Mouse (Mus musculus) CD4-positive naive resting alpha-beta T cell, adult 57 days (primary cell): ENCODE data around the gene Crocc. TPM values are rescaled to one million over a fixed set of nuclear protein-coding genes. Genes with fewer than 3 reads are reported as not detected.

Source experiments
- total RNA-seq: library from RNA; stranded (reverse); gene quantifications from one replicate; pipeline ENCODE4 v1.2.4, GENCODE M21; 2023

Gene Crocc
- total RNA-seq, result 11.7 TPM

DNA sequence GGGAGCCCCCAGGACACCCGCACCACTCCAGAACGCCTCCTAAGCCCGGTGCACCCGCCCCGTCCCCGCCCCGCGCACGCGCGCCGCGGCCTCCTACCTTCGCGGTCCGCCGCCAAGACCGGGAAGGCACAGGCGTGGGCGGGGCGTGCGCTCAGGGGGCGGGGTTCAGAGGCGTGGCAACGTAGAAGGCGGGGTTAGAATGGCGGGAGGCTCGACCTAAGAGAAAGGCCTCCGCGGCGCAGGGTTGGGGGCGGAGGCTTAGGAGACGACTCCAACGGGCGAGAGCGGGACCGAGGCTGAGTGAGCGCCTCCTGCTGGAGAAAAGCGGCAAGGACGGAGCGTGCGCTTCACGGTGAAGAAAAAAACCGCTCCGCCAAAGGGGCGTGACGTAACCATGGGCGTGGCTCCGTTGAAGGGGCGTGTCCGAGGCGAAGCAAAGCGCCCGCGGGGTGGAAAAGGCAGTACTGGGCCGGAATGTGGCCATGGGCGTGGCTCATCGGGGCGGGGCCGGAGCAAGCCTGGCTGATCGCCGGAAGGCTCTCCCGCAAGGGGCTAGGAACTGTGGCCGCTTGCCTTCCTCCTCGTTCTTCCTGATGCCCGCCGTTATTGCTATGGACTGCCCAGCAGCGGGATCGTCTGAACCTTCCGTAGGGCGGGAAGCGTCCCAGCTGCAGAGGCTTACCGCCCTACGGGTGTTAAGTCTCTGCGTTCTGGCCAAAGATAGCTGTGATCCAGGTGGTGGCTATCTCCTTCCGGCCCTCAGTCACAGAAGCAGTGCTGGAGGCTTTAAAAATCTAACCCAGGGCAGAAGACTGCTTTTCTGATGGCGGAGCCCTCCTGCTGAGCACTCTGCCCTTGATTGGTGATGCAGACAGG is at the start of gene Crocc:
TSS of gene Crocc (minus strand) at position 125 of the 876 bp plus-strand sequence.

DNA sequence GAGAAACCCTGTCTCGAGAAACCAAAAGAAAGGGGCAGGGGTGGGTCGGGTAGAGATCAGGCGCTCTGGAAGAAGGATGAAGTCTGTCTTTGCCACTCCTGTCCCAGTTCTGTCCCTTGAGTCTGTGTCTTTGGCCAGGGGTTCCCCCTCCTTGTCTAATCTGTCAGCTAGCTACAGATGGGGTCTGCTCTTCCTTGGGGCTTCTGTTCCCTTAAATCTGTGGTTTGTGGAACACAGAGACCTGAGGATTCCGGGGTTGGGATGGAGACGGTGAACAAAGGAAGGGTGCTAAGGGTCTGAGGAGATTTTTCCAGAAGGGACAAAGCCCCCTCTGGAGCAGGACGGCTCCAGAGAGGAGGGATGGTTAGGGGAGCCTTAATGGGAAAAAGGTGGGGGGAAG is 27.7 kb upstream of the Crocc start, which contains the start of gene Spata21:
TSS of gene Spata21 (plus strand) at position 301 of the 400 bp plus-strand sequence.

DNA sequence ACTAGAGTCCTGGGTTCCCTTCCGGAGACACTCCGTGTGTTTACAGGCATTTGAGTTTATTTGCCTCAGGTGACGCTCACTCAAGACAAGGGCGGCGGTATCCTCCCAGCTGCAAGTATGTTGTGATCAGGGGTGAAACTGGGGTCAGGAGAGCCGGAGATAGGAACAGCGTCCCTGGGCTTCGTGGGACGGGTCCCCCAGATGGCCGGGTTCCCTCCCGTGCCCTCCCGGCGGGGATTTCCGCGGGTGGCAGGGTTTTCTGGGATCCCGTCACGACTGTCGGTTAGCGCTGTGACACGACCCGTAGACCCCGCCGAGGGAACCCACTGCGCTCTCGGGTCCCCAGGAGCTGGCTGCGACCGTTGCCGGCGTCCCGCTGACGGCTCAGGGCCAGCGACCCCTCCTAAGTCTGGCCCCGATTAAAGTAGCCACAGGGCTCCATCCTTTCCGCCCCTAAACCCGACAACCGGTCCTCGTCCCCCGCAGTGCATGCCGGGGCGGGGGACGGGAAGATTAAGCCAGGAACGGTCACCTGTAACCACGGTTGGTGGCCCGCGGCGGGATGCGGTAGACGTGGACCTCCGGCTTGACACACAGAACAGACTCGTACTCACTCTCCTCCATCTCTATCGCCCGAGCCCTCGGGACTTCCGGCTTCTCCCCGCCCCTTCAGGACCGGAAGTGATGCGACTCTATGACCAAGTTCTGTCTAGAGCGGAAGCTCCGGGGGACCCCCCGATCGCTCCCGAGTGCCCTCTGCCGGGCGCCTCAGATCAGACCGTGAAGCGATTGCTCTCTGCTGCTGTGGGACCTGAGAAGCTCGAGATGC is 17.5 kb upstream of the Crocc start, which contains the start of gene Necap2:
TSS of gene Necap2 (minus strand) at position 677 of the 829 bp plus-strand sequence.

DNA sequence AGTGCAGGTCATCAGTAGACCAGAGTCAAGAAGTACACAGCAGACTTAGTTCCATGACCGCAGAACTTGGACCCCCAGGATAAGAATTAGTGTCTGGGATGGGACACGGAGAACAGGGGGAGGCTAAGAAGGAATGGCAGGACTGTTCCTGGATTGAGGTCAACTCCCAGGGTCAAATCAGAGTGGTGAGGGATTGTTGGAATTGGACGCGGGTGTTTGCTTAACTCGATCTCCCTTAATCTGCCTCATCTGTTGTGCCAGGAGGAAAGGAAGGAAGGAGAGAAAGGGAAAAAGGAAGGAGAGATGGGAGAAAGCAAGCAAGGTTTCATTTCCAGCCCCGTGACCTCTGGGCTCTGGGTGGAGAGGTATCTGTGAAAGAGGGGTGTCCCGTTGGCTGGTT is 50.2 kb downstream of the Crocc start, which contains the start of gene Mfap2:
TSS of gene Mfap2 (plus strand) at position 301 of the 400 bp plus-strand sequence.

DNA sequence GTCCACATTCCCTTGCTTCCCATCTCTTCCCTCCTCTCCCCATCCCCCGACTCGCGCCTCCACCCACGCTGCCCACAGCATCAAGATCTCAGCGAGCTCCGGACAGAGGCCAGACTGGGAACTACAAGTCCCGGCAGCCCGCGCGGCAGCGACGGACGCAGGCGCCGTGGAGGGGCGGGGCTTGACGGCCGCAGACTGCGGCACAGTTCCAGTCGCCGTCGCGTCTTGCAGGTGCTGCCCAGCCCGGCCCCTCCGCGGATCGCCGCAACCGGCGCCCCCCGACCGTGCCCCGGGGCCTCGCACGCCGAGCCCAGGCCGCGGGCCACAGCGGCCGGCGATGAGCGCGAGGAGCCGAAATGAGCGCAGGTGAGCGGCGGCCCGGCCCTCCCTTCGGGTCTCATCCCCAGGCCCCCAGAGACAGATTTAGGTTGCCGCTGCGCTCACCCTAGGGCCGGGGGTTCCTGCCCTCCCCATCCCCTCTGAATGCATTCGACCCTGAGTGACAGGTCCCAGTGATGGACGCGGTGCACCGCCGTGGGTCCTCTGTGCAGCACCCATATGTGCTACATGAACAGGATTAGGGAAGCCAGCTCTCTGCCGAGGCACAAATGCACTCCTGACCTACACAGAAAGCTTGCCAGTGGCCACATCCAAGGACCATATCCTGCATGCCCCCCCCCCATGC is 73.5 kb downstream of the Crocc start, which contains the start of gene Atp13a2:
TSS of gene Atp13a2 (plus strand) at position 163 of the 685 bp plus-strand sequence.

Other genes starting within 250 kb of the Crocc start
- gene Padi3, start 249.9 kb downstream of the Crocc start, total RNA-seq, result 1.8 TPM
- gene Padi1, start 214.8 kb downstream of the Crocc start, total RNA-seq, result 1.3 TPM
- 28.0 TPM for gene Padi2, start 154.2 kb downstream of the Crocc start, total RNA-seq
- gene Sdhb, start 99.3 kb downstream of the Crocc start, total RNA-seq, result 93.1 TPM
- 31.9 TPM for gene Atp13a2, start 73.7 kb downstream of the Crocc start, total RNA-seq
- not detected for gene Mfap2, start 50.1 kb downstream of the Crocc start, total RNA-seq
- gene Necap2, start 17.8 kb upstream of the Crocc start, total RNA-seq, result 80.7 TPM
- gene Spata21, start 27.8 kb upstream of the Crocc start, total RNA-seq, result not detected
- 105 TPM for gene Szrd1, start 79.2 kb upstream of the Crocc start, total RNA-seq
- gene Fbxo42, start 87.4 kb upstream of the Crocc start, total RNA-seq, result 23.8 TPM
- 2.5 TPM for gene Rsg1, start 153.4 kb upstream of the Crocc start, total RNA-seq
- gene Arhgef19, start 178.9 kb upstream of the Crocc start, total RNA-seq, result not detected
- gene Epha2, start 240.7 kb upstream of the Crocc start, total RNA-seq, result 0.89 TPM